Mouse (Mus musculus): Measurements from ENCODE around the gene Krt72.

Gene Krt72

DNA sequence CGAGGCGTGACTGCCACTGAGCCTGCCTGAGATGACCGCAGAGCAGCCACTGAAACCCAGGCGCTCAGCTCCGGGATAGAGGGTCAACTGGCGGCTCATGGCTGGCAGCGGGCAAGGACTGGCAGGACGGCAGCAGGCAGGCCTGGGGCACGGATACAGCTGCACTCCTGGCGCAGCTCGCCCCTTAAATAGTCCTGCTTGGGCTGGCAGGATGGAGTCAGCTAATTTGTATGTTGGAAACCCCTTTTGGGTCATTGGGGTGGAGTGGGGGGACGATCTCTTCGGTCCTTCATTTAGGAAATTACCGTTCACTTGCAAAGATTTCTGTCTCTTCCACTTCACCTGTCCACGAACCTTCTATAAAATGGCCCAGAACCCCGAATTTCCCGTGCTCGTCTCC lies at the start of gene Krt72:
TSS of gene Krt72 (minus strand) at position 101 of the 400 bp plus-strand sequence.
- no peak for DNase-seq

DNA sequence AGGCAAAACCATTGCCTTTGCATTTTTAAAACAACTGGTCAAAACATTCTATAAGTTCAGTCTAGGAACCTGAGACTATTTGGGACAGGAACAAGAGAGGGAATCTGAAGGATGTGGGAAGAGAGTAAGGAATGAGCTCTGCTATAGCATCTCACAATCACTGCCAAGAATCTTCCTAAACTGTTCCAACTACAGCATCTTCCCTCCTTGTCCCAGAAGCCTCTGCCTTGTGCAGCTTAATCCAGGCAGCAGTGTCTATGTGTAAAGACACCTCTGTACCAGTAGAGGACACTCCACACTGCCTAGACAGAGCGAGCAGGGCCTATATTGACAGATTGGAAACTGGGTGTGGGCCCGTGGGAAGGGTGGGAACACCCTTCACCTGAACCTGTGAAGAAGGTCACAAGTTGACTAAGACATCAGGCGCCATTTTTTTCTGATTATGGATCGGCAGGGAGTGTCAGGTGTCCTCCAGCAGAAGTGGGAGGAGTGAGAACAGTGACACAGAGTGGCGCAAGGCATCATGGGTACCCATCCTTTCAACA lies 48.6 kb upstream of the Krt72 start:
- no peak for DNase-seq

DNA sequence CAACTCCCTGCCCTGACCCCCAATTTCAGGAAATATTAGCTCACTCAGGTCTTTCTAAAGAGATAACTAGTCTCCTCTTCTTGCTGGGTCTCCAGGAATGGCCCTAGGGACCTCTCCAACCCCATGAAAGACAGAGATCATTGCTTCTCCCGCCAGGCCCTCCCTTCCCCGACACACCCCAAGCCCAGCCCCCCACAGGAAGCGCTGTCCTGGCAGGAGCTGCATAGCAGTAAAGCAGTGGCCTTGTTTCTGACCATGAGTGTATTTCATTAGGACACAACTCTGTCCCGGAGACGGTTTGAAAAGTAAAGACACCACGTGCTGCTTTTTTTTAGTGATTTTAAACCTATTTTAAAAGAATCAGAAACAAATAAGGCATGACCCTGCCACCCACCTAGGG lies 46.9 kb upstream of the Krt72 start:
- no peak for DNase-seq

DNA sequence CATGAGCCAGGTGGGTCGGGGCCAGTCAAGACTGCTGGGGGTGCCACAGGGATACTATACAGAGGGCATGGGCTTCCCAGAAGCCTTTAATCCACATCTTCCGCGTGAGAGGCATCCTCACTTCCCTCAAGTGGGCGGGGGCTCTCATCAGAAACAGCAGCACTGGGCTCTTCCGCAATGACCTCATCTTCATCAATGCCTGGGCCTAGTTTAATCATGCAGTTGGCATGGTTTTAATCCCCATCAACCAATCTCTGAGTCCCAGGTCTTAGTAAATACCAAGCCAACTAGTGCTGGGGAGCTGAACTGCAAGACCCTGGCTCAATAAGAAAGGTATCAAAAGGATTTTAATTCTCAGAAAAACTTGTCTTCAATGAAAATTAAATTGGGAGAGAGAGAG lies 43.2 kb upstream of the Krt72 start:
- no peak for DNase-seq

DNA sequence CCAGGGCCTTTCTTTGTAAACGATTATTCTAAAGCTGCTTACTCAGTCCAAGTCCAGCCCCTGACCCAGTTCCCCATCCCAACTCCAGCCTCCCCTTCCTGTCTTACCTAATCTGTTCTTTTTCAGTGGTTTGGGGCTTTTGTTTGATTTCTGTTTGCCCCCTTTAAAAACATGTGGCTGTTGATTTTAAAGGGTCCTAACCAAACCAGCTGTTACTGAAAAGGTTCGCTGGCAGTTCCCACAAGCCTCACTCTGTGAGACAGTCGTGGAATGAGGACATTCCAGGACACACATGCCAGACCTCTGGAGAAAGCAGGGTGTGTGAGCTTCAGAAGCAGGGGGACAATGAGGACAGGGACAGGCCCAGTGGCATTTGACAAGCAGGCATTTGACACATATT lies 35.5 kb upstream of the Krt72 start:
- no peak for DNase-seq

DNA sequence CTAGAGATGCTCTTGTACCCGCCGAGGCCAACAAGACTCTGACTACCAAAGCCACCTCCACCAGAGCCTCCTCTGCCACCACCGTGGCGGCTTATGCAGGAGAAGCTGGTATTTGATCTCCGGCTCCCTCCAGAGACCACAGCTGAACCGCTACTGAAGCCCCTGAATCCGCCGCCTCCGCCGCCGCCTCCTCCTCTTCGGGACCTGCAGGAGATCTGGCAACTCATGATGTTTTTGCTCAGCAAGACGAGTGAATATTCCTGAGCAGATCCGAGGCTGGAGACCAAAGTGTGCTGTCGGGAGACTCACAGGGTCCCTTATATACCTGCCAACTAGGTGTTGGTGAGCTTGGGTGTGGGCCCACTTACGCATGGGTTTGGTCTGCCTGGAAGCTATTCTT lies 31.6 kb upstream of the Krt72 start, which contains the start of gene Krt2:
TSS of gene Krt2 (minus strand) at position 295 of the 400 bp plus-strand sequence.
- DNase-seq = no peak

DNA sequence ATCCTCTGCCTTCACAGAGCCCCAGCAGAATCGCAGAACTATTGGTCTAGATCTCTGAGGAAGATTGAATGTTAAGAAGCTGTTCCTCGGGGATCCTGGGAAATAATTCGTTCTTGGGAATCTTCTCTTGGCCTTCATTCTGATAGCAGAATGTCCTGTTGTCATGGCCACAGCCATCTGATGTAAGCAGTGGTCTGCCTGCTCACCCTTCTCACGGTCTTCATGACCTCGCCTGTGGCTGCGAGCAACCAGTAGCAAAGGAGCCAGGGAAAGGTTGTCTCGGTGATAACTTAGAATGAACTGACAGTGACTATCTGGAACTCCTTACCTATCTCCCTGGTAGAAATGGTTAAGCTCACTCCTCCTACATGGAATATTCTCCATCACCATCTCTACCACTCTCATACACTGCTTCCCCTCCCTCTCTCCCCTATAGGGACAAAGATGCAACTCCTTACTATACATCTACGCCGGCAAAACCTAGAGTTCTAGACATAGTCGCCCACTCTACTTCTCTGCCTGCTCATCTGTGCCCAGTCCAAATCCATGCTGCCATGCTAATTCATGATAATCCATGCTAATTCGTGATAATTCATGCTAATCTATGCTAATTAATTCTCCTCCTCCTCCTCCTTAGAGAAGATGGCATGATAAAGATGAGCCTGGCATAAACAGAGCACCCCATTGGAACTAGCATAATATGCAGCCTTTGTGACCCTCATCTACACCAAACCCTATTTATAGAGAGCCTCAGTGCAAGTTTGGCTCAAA lies 17.0 kb upstream of the Krt72 start:
- DNase-seq = no peak

DNA sequence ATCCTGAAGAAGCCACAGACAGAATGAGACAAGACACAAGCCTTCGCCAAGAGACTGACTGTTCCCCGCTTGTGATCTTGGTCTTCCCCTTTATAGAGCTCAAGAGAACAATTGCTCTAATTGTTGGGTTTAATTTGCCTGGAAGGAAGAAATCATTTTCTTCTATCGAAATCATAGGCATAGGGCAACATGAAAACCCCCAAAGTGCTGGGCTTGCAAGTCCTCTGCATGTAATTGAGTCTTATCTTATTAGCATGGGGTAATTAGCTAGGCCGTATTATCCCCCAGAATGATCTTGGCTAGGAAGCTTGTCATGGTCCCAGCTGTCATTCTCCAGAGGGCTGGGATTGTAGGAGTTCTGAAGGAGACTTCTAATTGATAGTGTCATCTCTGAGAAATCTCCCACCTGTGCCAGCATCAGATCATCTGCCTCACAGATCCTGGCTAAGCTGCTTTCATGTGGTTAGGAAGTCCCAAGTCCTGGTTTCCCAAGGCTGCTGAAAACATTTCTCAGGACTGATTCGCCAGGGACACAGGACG lies 16.1 kb upstream of the Krt72 start, which contains the start of gene Krt73:
TSS of gene Krt73 (minus strand) at position 51 of the 540 bp plus-strand sequence.
- DNase-seq = no peak

DNA sequence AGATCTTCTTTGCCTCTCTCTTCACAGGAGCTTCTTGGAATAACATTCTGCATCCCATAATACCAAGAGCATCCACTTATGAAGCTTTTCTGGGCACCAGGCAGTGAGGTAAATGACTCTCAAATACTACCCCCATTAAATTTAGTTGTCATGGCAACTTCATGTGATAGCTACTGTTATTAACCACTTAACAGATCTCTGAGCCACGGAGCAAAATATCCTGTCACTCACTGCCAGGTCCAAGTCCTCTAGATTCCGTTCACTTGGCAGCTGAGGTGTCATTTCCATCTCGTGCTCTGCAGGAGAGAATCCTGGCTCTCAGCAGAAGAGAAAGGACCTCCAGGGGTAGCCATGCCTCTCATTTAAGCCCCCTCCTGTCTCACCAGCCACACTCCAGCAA lies 4.6 kb upstream of the Krt72 start:
- no peak for DNase-seq

DNA sequence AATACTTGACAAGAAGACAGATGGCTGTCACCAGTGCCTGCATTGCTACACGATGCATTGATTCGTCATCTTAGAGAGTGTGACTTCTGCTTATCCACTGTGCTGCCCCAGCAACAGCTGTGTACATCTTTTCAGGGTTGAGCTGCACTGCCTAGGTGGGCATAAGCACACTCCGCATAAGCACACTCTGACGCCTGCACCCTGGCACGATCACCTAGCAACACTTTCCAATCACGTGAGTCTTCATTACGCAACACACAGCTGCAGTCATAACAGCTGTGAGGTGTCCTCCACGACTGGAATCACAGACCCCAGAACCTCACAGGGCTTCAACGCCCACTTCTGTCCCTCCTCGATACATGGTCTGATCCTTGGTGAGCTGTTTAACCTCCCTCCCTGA lies 12.8 kb downstream of the Krt72 start:
- no peak for DNase-seq

DNA sequence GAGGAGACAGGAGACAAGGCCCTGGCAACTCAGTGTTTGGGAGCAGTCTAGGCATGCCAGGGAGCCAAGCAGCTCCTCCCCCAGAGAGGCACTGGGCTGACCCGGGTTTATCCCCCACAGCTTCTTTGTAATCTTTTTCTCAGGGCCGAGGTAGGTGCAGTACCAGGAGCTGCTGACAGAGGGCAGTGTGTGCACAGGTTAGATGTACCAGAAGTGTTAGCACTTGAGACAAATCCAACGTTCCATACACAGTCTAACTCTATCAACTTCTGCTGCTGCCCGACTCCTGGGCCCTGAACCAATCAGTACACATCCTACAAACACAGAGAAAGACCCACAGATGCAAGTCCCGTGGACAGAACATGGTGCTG lies 13.6 kb downstream of the Krt72 start:
- peak; percentile 63 to 76 for DNase-seq

DNA sequence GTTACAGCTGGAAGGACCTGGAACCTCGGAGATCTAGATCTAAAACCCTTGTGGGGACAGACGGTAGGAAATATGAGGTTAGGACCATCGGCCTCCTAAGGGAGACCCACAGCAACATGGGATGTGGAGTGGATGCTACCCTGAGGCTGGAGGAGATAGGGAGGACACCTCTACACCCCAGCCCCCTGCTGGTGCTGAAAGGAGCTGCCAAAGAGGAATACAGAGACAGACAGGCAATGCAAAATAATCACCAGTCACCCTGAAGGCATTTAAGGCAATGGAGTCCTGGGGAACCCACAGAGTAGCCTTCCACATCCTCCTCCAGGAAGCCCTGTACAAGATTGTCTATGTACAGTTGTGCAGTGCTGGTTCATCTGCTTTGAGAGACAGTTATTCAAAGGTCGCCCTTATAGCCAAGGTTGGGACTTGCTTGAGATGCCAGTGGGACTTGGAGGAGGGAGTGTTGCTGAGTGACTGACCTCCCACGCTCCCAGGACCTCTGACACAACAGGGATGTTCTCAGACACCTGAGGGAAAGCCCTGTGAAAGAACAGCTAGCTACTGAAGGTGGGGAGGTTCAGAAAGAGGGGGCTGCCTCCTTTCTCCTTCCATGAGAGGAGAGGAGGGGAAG lies 14.1 kb downstream of the Krt72 start:
- no peak for DNase-seq

DNA sequence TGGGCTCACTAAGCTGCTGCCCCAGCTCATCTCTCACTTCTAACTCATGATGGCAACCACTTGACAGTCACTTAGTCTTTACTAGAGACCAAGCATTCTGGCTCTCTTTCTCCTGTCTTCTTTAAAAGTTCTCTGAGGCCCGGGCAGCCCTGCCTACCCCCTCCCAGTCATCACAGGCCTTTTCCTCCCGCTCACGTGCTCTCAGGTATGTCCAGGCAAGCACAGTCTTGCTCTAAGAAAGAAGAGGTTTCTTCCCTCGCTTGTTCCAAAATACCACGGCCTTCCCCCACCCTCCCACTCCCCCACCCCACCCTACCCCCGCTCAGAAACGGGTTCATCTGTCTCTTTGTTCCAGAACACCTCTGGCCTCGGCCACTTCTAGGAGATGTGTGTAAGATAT lies 16.0 kb downstream of the Krt72 start:
- DNase-seq = no peak

DNA sequence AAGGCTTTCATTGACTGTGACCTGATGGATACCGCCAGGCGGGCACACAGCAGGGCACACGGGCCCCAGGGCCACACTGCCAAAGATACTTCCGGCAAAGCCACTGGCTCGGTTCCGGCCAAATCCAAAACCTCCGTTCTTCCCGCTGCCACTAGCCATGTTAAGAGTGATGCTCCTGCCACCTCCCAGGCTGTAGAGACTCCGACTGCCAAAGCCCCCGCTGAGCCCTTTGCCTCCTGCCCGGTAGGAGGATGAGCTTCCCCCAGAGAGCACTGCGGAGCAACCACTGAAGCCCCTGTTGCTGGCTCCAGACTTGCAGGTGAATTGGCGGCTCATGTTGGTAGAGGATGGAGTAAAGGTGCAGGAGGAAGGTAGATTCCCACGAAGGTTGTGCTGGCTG lies 43.5 kb downstream of the Krt72 start, which contains the start of gene Krt71:
TSS of gene Krt71 (minus strand) at position 399 of the 400 bp plus-strand sequence.
- DNase-seq = no peak

DNA sequence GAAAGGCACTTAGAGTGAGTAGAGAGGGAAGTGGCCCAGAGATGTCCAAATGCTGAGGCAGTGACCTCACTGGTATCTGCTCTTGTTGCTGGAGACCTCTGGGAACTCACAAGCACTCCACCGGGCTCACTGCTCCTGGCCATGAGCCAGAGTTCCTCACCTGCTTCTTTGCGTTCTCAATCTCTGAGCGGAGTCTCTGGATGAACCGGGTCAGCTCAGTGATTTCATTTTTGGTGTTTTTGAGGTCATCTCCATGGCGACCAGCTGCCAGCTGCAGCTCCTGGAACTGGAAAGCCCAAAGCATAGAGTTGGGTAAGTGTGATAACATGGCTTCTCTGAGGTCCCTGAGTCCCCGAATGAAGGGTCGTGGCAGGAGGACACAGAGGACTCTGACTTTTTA lies 48.5 kb downstream of the Krt72 start:
- no peak for DNase-seq

DNA sequence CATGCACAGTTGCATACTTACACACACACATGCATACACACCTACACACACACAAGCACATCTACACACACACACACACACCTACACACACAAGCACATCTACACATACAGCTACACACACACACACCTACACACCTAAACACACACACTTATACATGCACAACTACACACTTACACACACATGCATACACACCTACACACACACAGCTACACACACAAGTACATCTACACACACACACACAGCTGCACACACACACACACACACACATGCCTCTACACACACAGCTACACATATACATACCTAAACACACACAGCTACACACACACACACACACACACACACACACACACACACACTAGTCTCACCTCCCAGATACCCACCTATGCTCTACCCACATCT lies 55.6 kb downstream of the Krt72 start:
- DNase-seq = no peak
